Mouse (Mus musculus) activated CD4-positive, CD25-positive, alpha-beta regulatory T cell, adult 4 months (primary cell): ENCODE measurements around the gene Gm14685. TPM values are rescaled to one million over a fixed set of nuclear protein-coding genes. Genes with fewer than 3 reads are reported as not detected.
"Not testable (repeated sequence)": the region's sequence is repeated elsewhere in the genome, so short reads cannot be mapped to it uniquely, and the experiment has no call there.

Experiments used
- ATAC-seq: one replicate; pipeline ENCODE4 v1.8.0; 2017
- polyA plus RNA-seq, 2 experiments: library from polyadenylated mRNA; unstranded; fragments of 100-300 nt; shearing (Covaris generic); gene quantifications; one replicate each; pipeline ENCODE4 v1.2.1; 2017

The Gm14685 gene
- not detected for polyA plus RNA-seq

DNA sequence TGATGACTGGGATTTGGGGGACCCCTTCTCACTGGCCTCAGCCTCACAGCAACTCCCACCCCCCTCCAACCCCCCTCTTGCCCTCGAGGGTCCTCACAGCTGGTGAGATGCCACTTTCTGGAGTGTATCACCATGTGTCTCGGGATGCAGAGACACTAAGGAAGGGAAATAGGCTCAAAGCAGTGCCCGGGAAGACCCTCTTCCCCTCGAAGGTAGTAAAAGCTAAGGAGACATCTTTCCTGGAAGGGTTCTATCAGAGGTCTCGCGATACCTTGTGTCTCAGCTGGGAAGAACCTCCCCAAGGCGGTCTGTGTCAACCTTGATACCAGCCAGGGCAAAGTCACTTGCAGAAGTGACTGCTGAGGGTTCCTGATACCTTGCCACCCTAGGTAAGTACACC, at the start of gene Gm14685:
Gene Gm14685, plus strand, starts transcription at position 301 of the 400 bp plus-strand sequence.
- not testable (repeated sequence) for ATAC-seq

- peak; percentile 72 for ATAC-seq
Measured at GRCm38 (mm10) chrX:73082267-73083055, 34.4 kb upstream of the Gm14685 start, which contains the start of gene Xlr4a. Gene Xlr4a, minus strand, starts transcription at chrX:73082478.

DNA sequence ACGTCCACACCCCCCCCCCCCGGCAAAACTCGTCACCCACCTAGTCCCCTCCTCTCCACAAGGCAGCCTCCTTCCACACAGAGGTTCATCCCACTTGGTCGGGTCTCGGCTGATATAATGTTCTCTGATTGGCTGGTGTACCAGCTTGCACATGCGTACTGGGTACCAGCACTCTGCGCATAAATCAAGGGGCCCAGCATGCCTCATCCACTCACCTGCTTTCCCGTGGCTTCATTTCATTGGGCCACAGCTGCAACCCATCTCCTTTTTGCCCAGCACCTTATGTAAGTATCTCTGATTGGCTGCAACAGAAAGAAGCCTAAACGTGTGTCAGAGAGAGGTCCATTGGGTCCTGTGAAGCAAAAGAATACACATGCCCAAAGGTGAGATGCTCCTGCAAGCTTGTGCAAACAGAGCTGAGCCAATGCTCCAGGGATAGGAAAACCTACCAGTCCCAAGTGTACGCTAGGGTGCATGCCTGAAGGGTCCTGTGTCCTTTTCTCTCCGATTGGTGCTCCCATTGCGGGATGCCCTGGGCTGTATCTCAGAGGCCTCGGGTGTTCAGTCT, 19.8 kb upstream of the Gm14685 start, which contains the start of gene Xlr3a:
Gene Xlr3a, minus strand, starts transcription at position 155 of the 568 bp plus-strand sequence.
- not testable (repeated sequence) for ATAC-seq

DNA sequence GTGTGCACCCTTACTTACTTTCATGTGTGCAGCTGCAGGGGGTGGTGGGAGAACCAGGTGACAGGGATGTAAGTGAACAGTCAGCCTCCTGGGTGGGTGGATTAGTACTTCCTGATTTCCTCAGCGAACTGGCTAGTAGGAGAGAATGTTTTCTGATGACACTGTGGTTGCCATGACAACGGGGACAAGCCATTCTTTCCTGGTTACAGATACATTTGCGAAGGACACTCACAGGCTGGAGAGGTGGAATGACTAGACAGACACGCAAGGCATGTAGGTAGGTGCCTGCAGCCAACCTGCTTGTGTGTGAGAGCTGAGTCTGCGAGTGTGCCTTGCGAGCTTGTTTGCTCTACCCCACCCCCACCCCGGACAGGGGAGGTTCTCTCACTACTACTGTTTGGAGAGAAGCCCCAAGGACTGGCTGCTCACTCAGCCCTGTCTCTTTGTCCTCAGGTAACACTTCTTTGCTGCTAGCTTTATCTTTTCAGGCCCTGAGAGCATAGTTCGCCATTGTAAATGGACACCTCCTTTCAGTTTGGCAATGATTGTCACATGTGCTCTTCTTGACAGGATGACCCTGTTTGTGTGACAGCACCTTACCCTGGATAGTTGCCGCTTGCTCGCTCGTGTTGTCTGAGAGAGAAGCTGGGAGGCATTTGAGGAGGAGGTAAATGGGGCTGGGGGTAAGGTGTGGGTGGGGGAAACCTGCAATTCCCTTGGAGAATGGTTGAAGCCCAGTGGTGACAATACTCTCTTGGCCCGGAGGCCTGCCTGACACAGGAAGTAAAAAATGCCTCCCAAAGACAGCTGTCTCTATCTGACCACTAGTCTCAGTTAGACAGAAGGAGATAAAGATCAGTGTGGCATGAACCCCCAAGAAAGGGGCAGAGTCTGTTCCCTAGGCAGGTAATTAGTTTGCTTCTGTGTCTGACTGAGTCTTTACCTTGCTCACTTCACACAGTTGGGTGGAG, 6.3 kb downstream of the Gm14685 start:
- peak; percentile 76 for ATAC-seq

GRCm38 (mm10) chrX:73143218-73143618, 26.4 kb downstream of the Gm14685 start:
- peak; percentile 43 for ATAC-seq

DNA sequence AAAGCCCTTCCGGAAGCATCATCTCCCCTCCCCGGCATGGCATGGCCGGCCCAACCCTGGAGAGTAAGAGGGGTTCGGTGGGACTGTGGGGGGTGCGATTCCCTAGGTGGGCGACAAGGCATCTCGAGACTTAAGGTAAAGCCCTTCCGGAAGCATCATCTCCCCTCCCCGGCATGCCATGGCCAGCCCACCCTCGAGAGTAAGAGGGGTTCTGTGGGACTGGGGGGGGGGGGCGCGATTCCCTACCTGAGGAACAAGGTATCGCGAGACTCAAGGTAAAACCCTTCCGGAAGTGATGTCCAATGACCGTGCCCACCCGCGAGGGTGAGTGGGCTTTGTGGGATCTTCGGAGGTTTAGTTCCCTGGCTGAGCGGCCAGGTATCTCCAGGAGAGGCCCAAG, 31.6 kb downstream of the Gm14685 start, which contains the start of gene Xlr5b:
Gene Xlr5b, plus strand, starts transcription at position 301 of the 400 bp plus-strand sequence.
- ATAC-seq = not testable (repeated sequence)

- ATAC-seq = not testable (repeated sequence)
Measured at GRCm38 (mm10) chrX:73149350-73149749, 32.5 kb downstream of the Gm14685 start, which contains the start of gene DXBay18. Gene DXBay18, minus strand, starts transcription at chrX:73149450.

GRCm38 (mm10) chrX:73176889-73177288, 60.0 kb downstream of the Gm14685 start, which contains the start of gene Spin2d:
Gene Spin2d, minus strand, starts transcription at chrX:73176989.
- ATAC-seq = not testable (repeated sequence)

Other genes with a start within 250 kb of the Gm14685 start
- gene Cetn2, start 198.6 kb upstream of the Gm14685 start, polyA plus RNA-seq = 100 to 1,000 TPM; 159 to 160 TPM
- gene Nsdhl, start 198.5 kb upstream of the Gm14685 start, polyA plus RNA-seq = 10 to 100 TPM; 27.5 to 29.3 TPM
- not detected for gene Zfp185, start 129.7 kb upstream of the Gm14685 start, polyA plus RNA-seq
- gene Pnma5, start 79.9 kb upstream of the Gm14685 start, polyA plus RNA-seq = not detected
- gene Pnma3, start 52.3 kb upstream of the Gm14685 start, polyA plus RNA-seq = not detected
- 100 to 1,000 TPM; 122 to 127 TPM for gene Xlr4a, start 34.6 kb upstream of the Gm14685 start, polyA plus RNA-seq
- gene Xlr3a, start 20.0 kb upstream of the Gm14685 start, polyA plus RNA-seq = under 1 TPM in 1 of 2 experiments, not detected in 1; 0.97 TPM
- not detected for gene Xlr5b, start 31.7 kb downstream of the Gm14685 start, polyA plus RNA-seq
- gene DXBay18, start 32.4 kb downstream of the Gm14685 start, polyA plus RNA-seq = not detected
- not detected for gene Spin2d, start 59.9 kb downstream of the Gm14685 start, polyA plus RNA-seq
- 10 to 100 TPM; 12.7 to 30.6 TPM for gene Xlr3b, start 75.2 kb downstream of the Gm14685 start, polyA plus RNA-seq
- gene Xlr4b, start 97.3 kb downstream of the Gm14685 start, polyA plus RNA-seq = 100 to 1,000 TPM; 144 to 160 TPM
- gene F8a, start 111.2 kb downstream of the Gm14685 start, polyA plus RNA-seq = 1 to 10 TPM; 1.3 to 1.5 TPM
- 10 to 100 TPM; 85.6 to 87.3 TPM for gene Xlr4c, start 126.1 kb downstream of the Gm14685 start, polyA plus RNA-seq
- not detected for gene Xlr3c, start 148.3 kb downstream of the Gm14685 start, polyA plus RNA-seq
- gene Xlr5a, start 175.9 kb downstream of the Gm14685 start, polyA plus RNA-seq = not detected
- gene Xlr5c, start 175.9 kb downstream of the Gm14685 start, polyA plus RNA-seq = not detected
- gene Gm45015, start 219.8 kb downstream of the Gm14685 start, polyA plus RNA-seq = not detected
- 10 to 100 TPM; 11.0 to 11.6 TPM for gene Zfp275, start 225.6 kb downstream of the Gm14685 start, polyA plus RNA-seq